Mouse (Mus musculus) midbrain, embryonic 11.5 days (tissue): ENCODE results near the gene Gad1. TPM values are rescaled to one million over a fixed set of nuclear protein-coding genes. Genes with fewer than 3 reads are reported as not detected.

Experiments
- ATAC-seq: fragments of 200-750 bp; cut with Nextera tagmentation; 2 replicates; pipeline ENCODE4 v1.8.0; 2017; ENCODE audit warnings: moderate TSS enrichment, moderate library complexity; ENCODE audit not compliant: low FRiP score
- DNase-seq: peaks from one replicate; pipeline ENCODE4 v3.0.0; 2015; ENCODE audit warnings: low spot score; ENCODE audit errors: missing footprints
- H3K27ac ChIP-seq: fragments of 300-500 bp; sonication (generic); 2 replicates; pipeline ENCODE4 v1.5.1; 2014; ENCODE audit warnings: low read depth, low read length
- H3K27me3 ChIP-seq: fragments of 300-500 bp; sonication (generic); 2 replicates; pipeline ENCODE4 v1.6.1; 2014; ENCODE audit warnings: mild to moderate bottlenecking, low read length, moderate library complexity, mixed read lengths; ENCODE audit not compliant: control insufficient read depth, insufficient read depth
- H3K36me3 ChIP-seq: fragments of 300-500 bp; sonication (generic); 2 replicates; pipeline ENCODE4 v1.6.1; 2014; ENCODE audit warnings: mild to moderate bottlenecking, low read length, moderate library complexity, mixed read lengths; ENCODE audit not compliant: control insufficient read depth, insufficient read depth
- H3K4me1 ChIP-seq: fragments of 300-500 bp; sonication (generic); 2 replicates; pipeline ENCODE4 v1.6.1; 2014; ENCODE audit warnings: low read length; ENCODE audit not compliant: control insufficient read depth, insufficient read depth
- H3K4me2 ChIP-seq: fragments of 300-500 bp; sonication (generic); 2 replicates; pipeline ENCODE4 v1.6.1; 2014; ENCODE audit warnings: mild to moderate bottlenecking, moderate library complexity
- H3K4me3 ChIP-seq: fragments of 300-500 bp; sonication (generic); 2 replicates; pipeline ENCODE4 v1.5.1; 2014; ENCODE audit warnings: low read depth, low read length
- H3K9ac ChIP-seq: fragments of 300-500 bp; sonication (generic); 2 replicates; pipeline ENCODE4 v1.6.1; 2014; ENCODE audit warnings: low read length
- H3K9me3 ChIP-seq: fragments of 300-500 bp; sonication (generic); 2 replicates; pipeline ENCODE4 v1.6.1; 2016; ENCODE audit warnings: low read length; ENCODE audit not compliant: control insufficient read depth
- WGBS: fragments of 180-500 bp; shearing (Covaris S2); extraction: QIAGEN DNeasy Blood & Tissue Kit; methylation state at CpG from one replicate; pipeline ENCODE4 v1.1.7; 2014; 5-methylcytosine and 5-hydroxymethylcytosine counted together
- polyA plus RNA-seq: library from polyadenylated mRNA; unstranded; fragments of >200 nt; fragmentation: Nextera tagmentation; extraction: Ambion mirVana; gene quantifications from 2 replicates; pipeline ENCODE4 v1.2.1, GENCODE M21; 2014

The Gad1 gene
- polyA plus RNA-seq, 1 experiment from 2014 or later, result 12.8 TPM

DNA sequence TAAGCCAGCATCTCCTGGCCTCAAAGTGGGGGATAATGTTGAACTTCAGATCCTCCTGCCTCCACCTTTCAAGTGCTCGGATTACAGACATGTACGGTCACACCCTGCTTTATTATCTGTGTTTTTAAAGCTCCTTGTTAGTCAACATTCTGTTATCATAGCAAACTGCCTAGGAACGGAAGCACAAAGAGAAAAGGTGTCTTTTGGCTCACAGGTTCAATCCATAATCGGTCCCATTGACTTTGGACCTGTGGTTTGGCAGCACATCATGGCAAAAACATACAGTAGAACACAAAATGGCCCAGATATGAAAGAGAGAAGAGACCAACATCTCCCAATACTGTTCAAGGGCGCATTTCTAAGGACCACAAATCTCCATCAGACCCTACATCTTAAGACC is 95.4 kb downstream of the Gad1 start:
- H3K4me2 ChIP-seq, result no peak overlapping the region
- H3K4me3 ChIP-seq, result no peak overlapping the region
- no peaks in the 10 kb centered on the region for H3K36me3 ChIP-seq
- no peak overlapping the region for H3K9ac ChIP-seq
- DNase-seq (no peak), ATAC-seq (no peak)
- no peaks in the 10 kb centered on the region for H3K27me3 ChIP-seq
- no peak overlapping the region for H3K27ac ChIP-seq
- H3K4me1 ChIP-seq, result no peaks in the 10 kb centered on the region
- 94% methylated on average over 5 of the region's 5 CpGs for WGBS
- H3K9me3 ChIP-seq, result no peaks in the 10 kb centered on the region

DNA sequence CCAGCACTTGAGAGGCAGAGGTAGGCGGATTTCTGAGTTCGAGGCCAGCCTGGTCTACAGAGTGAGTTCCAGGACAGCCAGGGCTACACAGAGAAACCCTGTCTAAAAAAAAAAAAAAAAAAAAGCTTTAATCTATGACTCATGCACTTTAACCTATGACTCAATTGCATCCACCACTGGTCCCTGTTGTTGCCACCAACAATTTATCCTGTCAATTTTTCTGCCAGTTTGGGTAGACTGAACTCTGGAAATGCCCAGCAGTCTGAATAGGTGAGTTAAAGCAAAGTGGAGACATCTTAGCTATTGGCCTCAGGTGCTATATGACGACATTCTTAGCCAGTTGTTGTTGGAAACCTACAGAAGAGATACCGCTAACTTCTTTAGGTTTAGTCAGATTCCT is 96.6 kb downstream of the Gad1 start:
- H3K27me3 ChIP-seq, result no peaks in the 10 kb centered on the region
- no peak for DNase-seq
- no peak for ATAC-seq

More for the DNA sequence above, 96.6 kb downstream of the Gad1 start:
- H3K9ac ChIP-seq, result no peak overlapping the region
- WGBS, result 92% methylated on average over 4 of the region's 4 CpGs
- no peaks in the 10 kb centered on the region for H3K36me3 ChIP-seq
- no peaks in the 10 kb centered on the region for H3K9me3 ChIP-seq
- H3K4me1 ChIP-seq, result no peaks in the 10 kb centered on the region
- H3K4me3 ChIP-seq, result no peak overlapping the region
- H3K4me2 ChIP-seq, result no peak overlapping the region
- no peak overlapping the region for H3K27ac ChIP-seq

Other genes with a start within 250 kb of the Gad1 start
- 10.2 and 12.8 TPM in 2 replicates for gene Sp5, start 78.1 kb upstream of the Gad1 start, polyA plus RNA-seq
- gene Erich2, start 44.3 kb upstream of the Gad1 start, polyA plus RNA-seq, result 2.7 and 3.0 TPM in 2 replicates
- gene Gorasp2, start 108.5 kb downstream of the Gad1 start, polyA plus RNA-seq, result 142 and 151 TPM in 2 replicates
- gene Gm26558, start 109.0 kb downstream of the Gad1 start, polyA plus RNA-seq, result 2.7 and 4.1 TPM in 2 replicates